Comparison of ENCODE assay signal across 9 mouse cellular contexts in the genomic region with DNA sequence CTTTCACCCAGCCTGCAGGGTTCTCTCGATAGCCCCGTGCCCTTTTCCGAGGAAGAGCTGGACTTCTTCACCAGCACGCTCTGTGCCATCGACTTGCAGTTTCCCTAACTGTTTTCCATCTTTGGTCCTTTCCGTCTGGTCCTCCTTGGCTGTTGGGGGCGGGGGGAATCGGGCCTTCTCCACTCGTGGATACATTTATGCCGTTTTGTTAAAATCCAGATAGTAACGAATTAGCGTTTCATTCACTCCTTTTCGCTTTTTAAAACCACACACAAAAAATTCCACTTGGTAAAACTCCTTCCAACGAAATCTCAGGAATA. TPM values are rescaled to one million over a fixed set of nuclear protein-coding genes. Genes with fewer than 3 reads are reported as not detected.
DNase-seq lines count a peak whose midpoint lies in the region; ATAC-seq and TF ChIP-seq lines count a peak whose summit lies in the region.
"Had no signal": no experiment of that assay in that cellular context is flagged by ENCODE, and none has a peak within 500 bp of the region (broad histone marks: within the 10 kb centered on the region; RNA-seq: fewer than 3 reads in every experiment).

No protein-coding gene starts in this region.

- TF ChIP-seq EP300 in ES-Bruce4 (IDR thresholded peaks at IDR 0.05; ENCODE audit: insufficient read depth, low read depth, low read length) = no peak

- H3K4me3 ChIP-seq in kidney, adult 2 months (ENCODE audit: insufficient read depth, low read depth, low read length) = peak overlapping the region; percentile 97
- H3K4me3 ChIP-seq in ES-Bruce4 (ENCODE audit: low read depth, low read length) = 0 out of 2 replicates have a peak overlapping the region, but pooled peaks have one; percentile 29
- peak overlapping the region; percentile 23; the same call in 1 of the 2 replicates for H3K4me3 ChIP-seq in embryonic facial prominence, embryonic 13.5 days
- peak overlapping the region; percentile 36 for H3K4me3 ChIP-seq in limb, embryonic 14.5 days (replicated peaks; ENCODE audit: low read length)

- peak; percentile 67 for DNase-seq in kidney, adult 2 months
- DNase-seq in kidney, postnatal 4 days = no peak
- no peak for DNase-seq in limb, embryonic 14.5 days (ENCODE audit: low spot score)
- no peak for DNase-seq in thymus, adult 18-20 months
- no peak for DNase-seq in ovary, postnatal 14 days (ENCODE audit: low spot score)

- H3K4me1 ChIP-seq in kidney, adult 2 months (ENCODE audit: control insufficient read depth, insufficient read depth, low read length) = peaks cover 11% of the 10 kb centered on the region; the same call in 1 of the 2 replicates
- H3K4me1 ChIP-seq in ES-Bruce4 (ENCODE audit: control insufficient read depth, insufficient read depth, low read length) = peaks cover 2% of the 10 kb centered on the region
- H3K4me1 ChIP-seq in embryonic facial prominence, embryonic 13.5 days = peaks cover 11% of the 10 kb centered on the region; the same call in 1 of the 2 replicates
- peaks cover 4% of the 10 kb centered on the region; the same call in 1 of the 2 replicates for H3K4me1 ChIP-seq in limb, embryonic 14.5 days (ENCODE audit: control insufficient read depth, insufficient read depth, low read length)

- H3K9ac ChIP-seq in ES-Bruce4 (ENCODE audit: low read depth, poor library complexity, severe bottlenecking) = no peak overlapping the region
- no peak overlapping the region for H3K9ac ChIP-seq in embryonic facial prominence, embryonic 13.5 days
- H3K9ac ChIP-seq in limb, embryonic 14.5 days (ENCODE audit: low read depth, low read length, severe bottlenecking) = peak overlapping the region; percentile 53

- 4% methylated on average over 14 of the region's 14 CpGs for WGBS in kidney, adult 2 months
- WGBS in embryonic facial prominence, embryonic 13.5 days = under 1% methylated on average over 14 of the region's 14 CpGs
- WGBS in limb, embryonic 14.5 days = 2% methylated on average over 14 of the region's 14 CpGs

- H3K4me2 ChIP-seq in embryonic facial prominence, embryonic 13.5 days = no peak overlapping the region
- H3K4me2 ChIP-seq in limb, embryonic 14.5 days (replicated peaks; ENCODE audit: low read depth, low read length, severe bottlenecking) = peak overlapping the region; percentile 47

- no peak for ATAC-seq in embryonic facial prominence, embryonic 13.5 days (ENCODE audit: insufficient number of reproducible peaks, insufficient read depth, low FRiP score, low TSS enrichment, low read depth)
- ATAC-seq in limb, embryonic 14.5 days (ENCODE audit: low FRiP score, low read depth) = no peak
- ATAC-seq in activated CD4-positive, CD25-positive, alpha-beta regulatory T cell, adult 4 months = no peak

- H3K27ac ChIP-seq in kidney, adult 2 months (ENCODE audit: insufficient read depth, low read depth, low read length) = peak overlapping the region; percentile 72
- H3K27ac ChIP-seq in ES-Bruce4 (ENCODE audit: insufficient read depth, low read length) = no peak overlapping the region
- no peak overlapping the region for H3K27ac ChIP-seq in embryonic facial prominence, embryonic 13.5 days
- peak overlapping the region; percentile 61 for H3K27ac ChIP-seq in limb, embryonic 14.5 days (replicated peaks; ENCODE audit: low read depth, low read length)

- no peak for TF ChIP-seq POLR2A in kidney, adult 2 months (IDR thresholded peaks at IDR 0.05; ENCODE audit: low read depth, low read length)
- no peak for TF ChIP-seq POLR2A in ES-Bruce4 (IDR thresholded peaks at IDR 0.05; ENCODE audit: insufficient read depth, low read length)
- TF ChIP-seq POLR2A in limb, embryonic 14.5 days (IDR thresholded peaks at IDR 0.05; ENCODE audit: borderline replicate concordance, extremely low read depth, insufficient read depth, insufficient read length) = no peak

- no peak for TF ChIP-seq CTCF in kidney, adult 2 months (conservative IDR thresholded peaks at IDR 0.05; ENCODE audit: insufficient read depth, insufficient read length, low read depth, low read length)
- TF ChIP-seq CTCF in ES-Bruce4 (IDR thresholded peaks at IDR 0.05; ENCODE audit: low read depth, low read length) = no peak

- no peaks in the 10 kb centered on the region for H3K9me3 ChIP-seq in ES-Bruce4 (replicated peaks; ENCODE audit: control insufficient read depth, insufficient read depth, low read length, poor library complexity, severe bottlenecking)
- H3K9me3 ChIP-seq in embryonic facial prominence, embryonic 13.5 days = no peaks in the 10 kb centered on the region
- H3K9me3 ChIP-seq in limb, embryonic 14.5 days (ENCODE audit: control insufficient read depth, low read length) = no peaks in the 10 kb centered on the region

- H3K27me3 ChIP-seq in kidney, adult 2 months (replicated peaks; ENCODE audit: control insufficient read depth, insufficient read depth, low read length) = no peaks in the 10 kb centered on the region
- peaks cover 50% of the 10 kb centered on the region for H3K27me3 ChIP-seq in ES-Bruce4 (ENCODE audit: control insufficient read depth, insufficient read depth, low read length, poor library complexity, severe bottlenecking)
- H3K27me3 ChIP-seq in embryonic facial prominence, embryonic 13.5 days = peaks cover 96% of the 10 kb centered on the region
- peaks cover 85% of the 10 kb centered on the region for H3K27me3 ChIP-seq in limb, embryonic 14.5 days (ENCODE audit: control insufficient read depth, insufficient read depth, low read length)

- no peaks in the 10 kb centered on the region for H3K36me3 ChIP-seq in kidney, adult 2 months (ENCODE audit: control insufficient read depth, insufficient read depth, low read length)
- H3K36me3 ChIP-seq in ES-Bruce4 (ENCODE audit: control insufficient read depth, insufficient read depth, low read length, poor library complexity, severe bottlenecking) = no peaks in the 10 kb centered on the region
- H3K36me3 ChIP-seq in embryonic facial prominence, embryonic 13.5 days = no peaks in the 10 kb centered on the region
- no peaks in the 10 kb centered on the region for H3K36me3 ChIP-seq in limb, embryonic 14.5 days (ENCODE audit: control insufficient read depth, insufficient read depth, low read length)

RNA-seq across cellular contexts. Expression of gene Hoxb2, which starts 3.2 kb away (rescaled TPM):
- 22.8 and 28.4 TPM in 2 replicates for polyA plus RNA-seq in kidney, adult 2 months (2012; rRNA removed)
- 0.49 and 0.70 TPM in 2 replicates for polyA plus RNA-seq in ES-Bruce4 (2011; ENCODE audit: insufficient read depth, insufficient read length, low read depth, missing spikeins)
- polyA plus RNA-seq in embryonic facial prominence, embryonic 13.5 days (2015; fragmentation: Nextera tagmentation; extraction: Ambion mirVana) = 0.28 and 0.52 TPM in 2 replicates
- polyA plus RNA-seq in limb, embryonic 14.5 days (2012; rRNA removed) = 9.6 and 9.9 TPM in 2 replicates
- 4.2 and 5.8 TPM in 2 replicates for polyA plus RNA-seq in limb, embryonic 14.5 days (2014; fragmentation: Nextera tagmentation; extraction: Ambion mirVana)
- polyA plus RNA-seq in activated CD4-positive, CD25-positive, alpha-beta regulatory T cell, adult 4 months (2017; shearing (Covaris generic)) = not detected
- polyA plus RNA-seq: cortical plate, adult 2 months had no signal

RNA-seq across cellular contexts. Expression of gene Hoxb1, which starts 12.1 kb away (rescaled TPM):
- polyA plus RNA-seq in kidney, adult 2 months (2012; rRNA removed) = not detected in 2 replicates
- not detected in 2 replicates for polyA plus RNA-seq in ES-Bruce4 (2011; ENCODE audit: insufficient read depth, insufficient read length, low read depth, missing spikeins)
- polyA plus RNA-seq in embryonic facial prominence, embryonic 13.5 days (2015; fragmentation: Nextera tagmentation; extraction: Ambion mirVana) = not detected in 2 replicates
- 0.11 TPM in 1 of 2 replicates, not detected in the other for polyA plus RNA-seq in limb, embryonic 14.5 days (2012; rRNA removed)
- not detected in 2 replicates for polyA plus RNA-seq in limb, embryonic 14.5 days (2014; fragmentation: Nextera tagmentation; extraction: Ambion mirVana)
- polyA plus RNA-seq in activated CD4-positive, CD25-positive, alpha-beta regulatory T cell, adult 4 months (2017; shearing (Covaris generic)) = not detected
- polyA plus RNA-seq: cortical plate, adult 2 months had no signal

RNA-seq across cellular contexts. Expression of gene Hoxb3, which starts 30.4 kb away (rescaled TPM):
- 10.1 and 14.1 TPM in 2 replicates for polyA plus RNA-seq in kidney, adult 2 months (2012; rRNA removed)
- polyA plus RNA-seq in ES-Bruce4 (2011; ENCODE audit: insufficient read depth, insufficient read length, low read depth, missing spikeins) = 0.67 TPM in 1 of 2 replicates, not detected in the other
- polyA plus RNA-seq in embryonic facial prominence, embryonic 13.5 days (2015; fragmentation: Nextera tagmentation; extraction: Ambion mirVana) = not detected in 2 replicates
- polyA plus RNA-seq in limb, embryonic 14.5 days (2012; rRNA removed) = 4.9 and 5.4 TPM in 2 replicates
- polyA plus RNA-seq in limb, embryonic 14.5 days (2014; fragmentation: Nextera tagmentation; extraction: Ambion mirVana) = 0.18 and 0.69 TPM in 2 replicates
- not detected for polyA plus RNA-seq in activated CD4-positive, CD25-positive, alpha-beta regulatory T cell, adult 4 months (2017; shearing (Covaris generic))
- polyA plus RNA-seq: cortical plate, adult 2 months had no signal

RNA-seq across cellular contexts. Expression of gene Hoxb4, which starts 35.4 kb away (rescaled TPM):
- 12.6 and 14.6 TPM in 2 replicates for polyA plus RNA-seq in kidney, adult 2 months (2012; rRNA removed)
- polyA plus RNA-seq in ES-Bruce4 (2011; ENCODE audit: insufficient read depth, insufficient read length, low read depth, missing spikeins) = 0.35 and 0.70 TPM in 2 replicates
- polyA plus RNA-seq in embryonic facial prominence, embryonic 13.5 days (2015; fragmentation: Nextera tagmentation; extraction: Ambion mirVana) = 0.13 TPM in 1 of 2 replicates, not detected in the other
- 2.3 and 2.5 TPM in 2 replicates for polyA plus RNA-seq in limb, embryonic 14.5 days (2012; rRNA removed)
- 0.17 and 0.28 TPM in 2 replicates for polyA plus RNA-seq in limb, embryonic 14.5 days (2014; fragmentation: Nextera tagmentation; extraction: Ambion mirVana)
- polyA plus RNA-seq in activated CD4-positive, CD25-positive, alpha-beta regulatory T cell, adult 4 months (2017; shearing (Covaris generic)) = 1 to 10 TPM in 1 of 2 experiments, under 1 TPM in 1; 0.98 to 1.1 TPM
- polyA plus RNA-seq: cortical plate, adult 2 months had no signal

RNA-seq across cellular contexts. Expression of gene Hoxb5, which starts 50.3 kb away (rescaled TPM):
- 7.7 and 8.4 TPM in 2 replicates for polyA plus RNA-seq in kidney, adult 2 months (2012; rRNA removed)
- not detected in 2 replicates for polyA plus RNA-seq in ES-Bruce4 (2011; ENCODE audit: insufficient read depth, insufficient read length, low read depth, missing spikeins)
- polyA plus RNA-seq in embryonic facial prominence, embryonic 13.5 days (2015; fragmentation: Nextera tagmentation; extraction: Ambion mirVana) = 6.0 TPM in 1 of 2 replicates, not detected in the other
- polyA plus RNA-seq in limb, embryonic 14.5 days (2012; rRNA removed) = 1.8 TPM in 2 replicates
- 0.51 and 0.85 TPM in 2 replicates for polyA plus RNA-seq in limb, embryonic 14.5 days (2014; fragmentation: Nextera tagmentation; extraction: Ambion mirVana)
- polyA plus RNA-seq in activated CD4-positive, CD25-positive, alpha-beta regulatory T cell, adult 4 months (2017; shearing (Covaris generic)) = not detected
- polyA plus RNA-seq: cortical plate, adult 2 months had no signal

Comparison
In these comparisons a context has a peak if more than half of its experiments do, and no peak if none do; other contexts are left out.
1. H3K27ac ChIP-seq: peak in kidney, adult 2 months (single experiment) and limb, embryonic 14.5 days (single experiment); none in ES-Bruce4 (single experiment) and embryonic facial prominence, embryonic 13.5 days (single experiment).
2. H3K4me3 ChIP-seq: peak in every context shown above with its lines; median percentile 97 in kidney, adult 2 months; 36 in limb, embryonic 14.5 days; 29 in ES-Bruce4; 23 in embryonic facial prominence, embryonic 13.5 days.